Mouse (Mus musculus) left cerebral cortex, postnatal 4 days (tissue): Measurements from ENCODE around the gene Palmd. TPM values are rescaled to one million over a fixed set of nuclear protein-coding genes. Genes with fewer than 3 reads are reported as not detected.
A peak's percentile ranks its signal among the peaks of the same experiment; 100 is the strongest.

ENCODE experiments used
- DNase-seq: peaks from one replicate; pipeline ENCODE4 v3.0.0-alpha.2; 2022
- intact Hi-C: fragments of 180-260 bp; cut with DNase I; formaldehyde crosslinking; loops from one replicate; pipeline ENCODE4 v1.15.1; 2025
- total RNA-seq, 2 experiments: library from RNA; stranded (reverse); gene quantifications; 2 replicates each; pipeline ENCODE4 v1.2.3; 2021

Gene Palmd
- total RNA-seq, 2 experiments from 2014 or later = 11.7 to 13.0 TPM

DNA sequence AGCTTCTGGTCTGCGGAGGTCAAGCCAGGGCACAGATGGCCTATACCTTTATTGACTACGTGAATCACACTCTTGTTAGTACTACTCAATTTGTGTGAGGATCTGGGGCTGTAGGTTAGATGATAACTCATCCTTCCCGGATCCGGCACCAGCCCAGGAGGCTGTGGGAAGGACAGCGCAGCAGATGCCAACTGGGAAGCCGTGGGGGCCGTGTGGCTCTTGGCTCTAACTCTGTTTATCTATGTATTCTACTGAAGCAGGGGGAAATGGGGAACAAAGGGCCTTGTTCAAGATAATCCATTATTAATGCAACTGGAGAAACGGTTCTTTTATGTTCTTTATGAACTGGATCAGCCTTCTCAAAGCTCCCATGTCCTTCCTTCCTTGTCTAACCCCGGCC lies 62.2 kb downstream of the Palmd start:
- DNase-seq = peak; percentile 13
- intact Hi-C loops = loop anchor here (10.0 kb wide), 3 partner anchors 58 to 1518 kb away; partner anchors contain the start of genes 4930455H04Rik and Palmd

DNA sequence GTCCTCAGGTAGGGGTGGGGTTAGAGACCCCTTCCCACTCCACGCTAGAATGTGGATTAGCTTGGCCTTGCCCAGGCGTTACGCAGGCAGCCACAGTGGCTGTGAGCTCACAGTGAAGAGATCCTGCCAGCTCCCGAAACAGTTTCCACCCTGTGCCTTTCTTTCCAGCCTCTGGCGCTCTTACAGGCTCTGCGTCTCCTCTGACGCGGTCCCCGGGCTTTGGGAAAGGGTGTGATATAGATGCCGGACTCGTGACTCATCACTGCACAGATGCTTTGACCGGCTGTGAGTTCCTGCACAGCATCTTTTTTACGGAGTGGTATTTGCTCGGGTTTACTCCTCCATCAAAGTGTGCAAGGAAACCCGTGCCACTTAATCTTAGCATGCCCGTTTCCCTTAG lies 62.9 kb downstream of the Palmd start:
- no peak for DNase-seq
- intact Hi-C loops = loop anchor here (2.0 to 10.0 kb wide), 4 partner anchors 59 to 1519 kb away; partner anchors contain the start of genes 4930455H04Rik and Palmd

DNA sequence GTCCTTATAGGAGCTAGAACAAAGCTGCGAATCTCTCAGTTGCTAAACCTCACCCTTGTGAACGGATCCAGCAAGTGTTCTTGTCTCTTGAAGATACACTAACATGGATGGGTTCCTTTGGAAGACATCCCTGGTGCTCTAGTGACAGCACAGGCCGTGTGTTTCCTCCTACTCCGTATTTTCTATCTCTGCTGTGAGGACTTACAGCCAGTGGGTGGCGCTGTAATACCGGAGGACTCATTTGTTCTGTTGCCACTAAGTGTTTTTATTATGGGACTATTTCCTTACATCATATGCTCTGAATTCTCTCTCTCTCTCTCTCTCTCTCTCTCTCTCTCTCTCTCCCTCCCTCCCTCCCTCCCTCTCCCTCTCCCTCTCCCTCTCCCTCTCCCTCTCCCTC lies 64.6 kb downstream of the Palmd start:
- DNase-seq = peak; percentile 73
- intact Hi-C loops = loop anchor here (2.0 to 10.0 kb wide), 4 partner anchors 61 to 1521 kb away; partner anchors contain the start of genes 4930455H04Rik and Palmd

DNA sequence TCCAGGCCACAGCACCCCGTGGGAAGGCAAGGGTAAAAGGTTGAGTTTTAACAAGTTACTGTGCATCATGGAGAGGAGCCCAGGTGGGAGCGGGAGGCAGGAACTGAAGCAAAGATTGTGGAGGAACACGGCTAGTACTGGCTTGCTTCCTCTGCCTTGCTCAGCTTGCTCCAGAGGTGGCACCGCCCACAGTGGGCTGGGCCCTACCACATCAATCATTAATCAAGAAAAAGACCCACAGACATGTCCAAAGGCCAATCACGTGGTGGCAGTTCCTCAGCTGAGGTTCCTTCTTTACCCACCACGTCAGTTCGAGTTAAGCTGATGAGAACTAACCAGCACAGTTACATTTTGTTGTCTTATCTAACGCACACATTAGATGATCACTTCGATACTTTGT lies 75.9 kb downstream of the Palmd start:
- intact Hi-C loops = no loop called here
- DNase-seq = no peak

DNA sequence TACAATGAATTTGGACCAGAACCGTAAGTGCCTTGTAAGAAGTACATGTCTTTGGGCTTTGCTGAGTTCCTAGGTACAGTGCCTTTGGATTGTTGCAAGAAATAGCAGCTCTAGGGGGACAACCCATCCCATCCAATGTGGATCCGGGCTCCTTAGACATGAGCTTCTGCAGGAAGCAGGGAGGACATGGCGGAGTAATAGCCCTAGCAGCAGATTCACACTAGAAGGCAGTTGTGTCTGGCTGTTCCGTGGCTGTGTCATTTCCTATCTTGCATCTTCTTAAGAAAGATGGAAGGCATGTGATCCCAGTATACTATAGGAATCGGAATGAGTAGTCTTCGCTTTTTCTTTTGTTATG lies 76.6 kb downstream of the Palmd start:
- intact Hi-C loops = no loop called here
- DNase-seq = no peak

DNA sequence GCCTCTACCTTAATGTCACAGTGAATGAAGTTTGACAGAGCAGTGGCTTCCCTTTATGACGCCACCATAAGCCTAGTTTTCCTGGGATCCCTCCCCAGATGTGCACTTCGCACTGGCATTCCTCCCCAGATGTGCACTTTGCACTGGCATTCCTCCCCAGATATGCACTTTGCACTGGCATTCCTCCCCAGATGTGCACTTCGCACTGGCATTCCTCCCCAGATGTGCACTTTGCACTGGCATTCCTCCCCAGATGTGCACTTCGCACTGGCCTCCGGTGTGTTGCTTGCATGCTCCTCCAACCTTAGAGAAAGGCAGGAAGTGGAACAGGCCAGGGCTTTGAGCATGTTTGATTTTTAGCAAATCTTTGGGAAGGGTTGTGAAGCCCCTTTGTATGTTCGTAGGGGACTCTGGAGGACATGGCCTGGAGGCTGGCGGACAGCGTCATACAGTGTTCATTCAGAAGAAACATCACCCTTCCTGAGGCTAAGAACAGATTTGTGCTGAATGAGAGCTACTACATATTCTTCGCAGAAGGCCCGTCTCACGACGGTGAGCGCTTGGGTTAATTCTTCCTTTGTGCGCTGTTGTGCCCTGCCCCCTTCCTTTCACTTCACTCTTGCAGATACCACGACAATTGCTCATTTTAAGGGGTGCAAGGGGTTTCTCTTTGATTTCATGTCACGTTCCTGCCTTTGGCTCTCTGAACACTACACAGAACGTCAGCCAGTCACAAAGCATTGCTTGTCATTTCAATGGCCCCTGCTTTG lies 77.2 kb downstream of the Palmd start:
- intact Hi-C loops = no loop called here

DNA sequence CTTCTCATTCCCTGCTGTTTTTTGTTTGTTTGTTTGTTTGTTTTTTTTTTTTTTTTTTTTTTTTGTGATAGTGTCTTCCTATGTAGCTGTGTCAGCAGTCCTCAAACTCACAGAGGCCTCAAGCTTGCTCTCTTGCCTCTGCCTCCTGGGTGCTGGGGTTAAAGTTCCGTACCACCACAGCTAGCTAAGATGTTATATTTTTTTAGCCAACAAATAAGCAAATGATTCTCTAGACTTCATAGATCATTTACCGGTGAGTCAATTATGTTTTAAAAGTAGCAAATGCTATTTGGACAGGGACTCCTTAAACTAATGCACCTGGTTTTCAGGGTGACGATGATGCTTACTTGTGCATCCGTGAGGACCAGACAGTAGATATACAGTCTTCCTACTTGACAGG lies 78.2 kb downstream of the Palmd start:
- DNase-seq = no peak
- intact Hi-C loops = no loop called here

More for the DNA sequence above, 77.2 kb downstream of the Palmd start:
- no peak for DNase-seq

DNA sequence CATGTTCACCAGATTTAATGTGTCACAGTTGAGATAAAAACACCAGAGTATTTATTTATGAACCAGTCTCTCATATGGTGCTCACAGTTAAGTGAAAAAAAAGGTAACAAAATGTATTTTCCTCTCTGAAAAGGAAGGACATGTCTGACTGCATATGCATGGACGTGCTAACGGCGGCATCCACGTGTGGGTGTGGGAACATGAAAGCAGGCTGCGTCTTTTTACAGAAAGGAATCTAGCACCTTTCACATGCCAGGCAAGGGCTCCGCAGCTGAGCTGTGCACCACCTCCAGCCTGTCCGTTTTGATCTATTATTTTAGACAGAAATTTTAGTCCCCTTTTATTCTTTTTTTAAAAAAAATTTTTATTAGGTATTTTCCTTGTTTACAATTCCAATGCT lies 79.4 kb downstream of the Palmd start:
- intact Hi-C loops = no loop called here
- no peak for DNase-seq

DNA sequence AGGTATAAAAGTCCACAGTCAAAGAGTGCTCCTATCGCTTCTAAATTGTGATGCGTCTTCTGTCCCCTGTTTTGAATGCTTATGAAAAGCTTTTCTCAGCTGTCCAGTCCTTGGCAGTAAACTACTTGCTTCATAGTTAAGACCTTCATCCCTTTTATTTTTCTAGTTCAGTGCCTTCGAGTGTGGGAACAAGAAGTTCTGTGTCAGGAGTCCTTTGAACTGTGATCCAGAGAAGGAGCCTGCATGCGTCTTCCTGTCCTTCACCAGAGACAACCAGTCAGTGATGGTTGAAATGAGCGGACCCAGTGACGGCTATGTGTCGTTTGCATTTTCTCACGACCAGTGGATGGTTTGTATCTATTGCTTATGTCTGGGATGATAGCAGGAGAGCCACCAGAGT lies 83.8 kb downstream of the Palmd start:
- DNase-seq = no peak
- intact Hi-C loops = no loop called here

DNA sequence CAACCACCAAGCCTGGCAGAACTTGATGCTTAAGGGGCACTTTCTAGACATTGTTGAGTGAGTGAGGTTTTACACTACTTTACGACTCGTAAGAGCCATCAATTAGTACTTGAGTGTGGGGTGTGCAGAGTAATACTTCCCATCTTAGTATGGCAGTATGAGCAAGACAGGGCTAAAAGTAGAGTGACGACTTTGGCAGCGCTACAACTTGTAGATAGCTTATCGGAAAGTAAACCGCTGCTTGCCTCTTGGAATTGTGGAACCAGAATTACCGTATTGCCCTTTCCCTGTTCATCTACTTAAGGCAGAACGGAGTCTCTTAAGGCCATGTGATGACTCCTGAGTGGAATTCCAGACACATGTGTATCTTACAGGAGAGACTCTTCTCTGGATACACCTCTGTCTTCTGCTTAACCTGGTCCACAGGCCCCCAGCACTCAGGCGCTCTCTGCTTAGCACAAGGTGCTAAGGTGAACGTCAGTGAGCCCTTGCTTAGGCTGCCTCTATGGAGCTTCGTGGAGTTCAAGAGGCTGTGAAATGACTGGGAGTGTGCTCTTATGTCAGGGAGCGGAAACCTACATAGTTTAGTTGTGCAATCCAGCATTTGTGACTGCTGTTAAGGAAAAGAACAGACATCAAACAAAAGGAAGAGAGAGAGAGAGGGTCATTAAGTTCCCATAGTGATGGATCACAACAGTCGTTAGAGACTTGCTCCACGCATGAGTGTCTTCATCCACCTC lies 86.4 kb downstream of the Palmd start:
- DNase-seq = no peak
- intact Hi-C loops = no loop called here

DNA sequence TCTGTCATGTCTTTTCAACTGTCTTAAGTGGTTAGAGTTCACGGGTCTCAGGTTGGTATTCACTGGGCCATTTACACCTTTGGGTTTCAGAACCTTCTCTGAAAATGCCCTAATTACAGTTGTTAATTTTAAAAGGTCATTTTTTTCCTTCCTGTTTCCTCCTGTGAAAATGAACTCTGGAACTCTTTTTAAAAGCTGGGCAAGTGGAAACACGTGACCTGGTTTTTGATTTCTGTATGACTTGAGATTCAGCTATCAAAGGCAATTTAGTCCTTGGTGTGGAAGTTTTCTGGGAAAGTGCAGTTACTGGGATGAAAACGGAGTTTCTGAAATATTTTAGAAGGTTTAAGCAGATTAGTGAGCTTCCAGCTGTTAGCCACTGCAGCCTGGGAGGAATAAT lies 98.4 kb downstream of the Palmd start:
- DNase-seq = no peak
- intact Hi-C loops = no loop called here

Other genes with a start within 250 kb of the Palmd start
- gene Agl, start 160.8 kb downstream of the Palmd start, total RNA-seq = 10 to 100 TPM; 30.8 to 31.0 TPM
- gene Frrs1, start 109.5 kb downstream of the Palmd start, total RNA-seq = 1 to 10 TPM; 1.2 to 3.0 TPM
- not detected for gene 4930455H04Rik, start 720 bp downstream of the Palmd start, total RNA-seq